Mouse (Mus musculus) heart, postnatal 4 days (tissue): ENCODE measurements around the gene Btbd35f1. TPM values are rescaled to one million over a fixed set of nuclear protein-coding genes. Genes with fewer than 3 reads are reported as not detected.
A peak's percentile ranks its signal among the peaks of the same experiment; 100 is the strongest.
"Not testable (repeated sequence)": the region's sequence is repeated elsewhere in the genome, so short reads cannot be mapped to it uniquely, and the experiment has no call there.

ENCODE experiments used
- DNase-seq: peaks from one replicate; pipeline ENCODE4 v3.0.0; 2021
- total RNA-seq, 2 experiments: library from RNA; stranded (reverse); gene quantifications; 2 replicates each; pipeline ENCODE4 v1.2.3; 2021

Btbd35f1 gene
- total RNA-seq, result not detected

DNA sequence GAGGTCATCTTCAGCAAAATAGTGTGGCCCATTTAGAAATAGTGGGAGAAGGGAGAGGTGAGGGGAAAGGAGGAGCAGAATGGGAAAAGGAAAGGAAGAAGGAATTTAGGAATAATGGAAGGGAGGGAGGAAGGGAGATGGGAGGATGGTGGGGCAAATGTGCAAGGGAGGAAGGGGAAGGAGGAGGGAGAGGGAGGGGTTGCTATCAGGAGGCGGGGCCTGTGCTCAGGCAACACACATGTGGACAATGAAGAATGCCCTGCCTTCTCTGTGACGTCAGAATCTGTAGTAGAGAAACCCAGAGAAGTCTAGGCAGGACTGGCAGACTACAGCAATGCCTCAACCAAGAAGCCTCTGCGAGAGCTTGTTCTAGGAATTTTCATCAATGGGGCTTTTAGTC lies at the start of gene Btbd35f1:
Gene Btbd35f1, plus strand, starts transcription at position 301 of the 400 bp plus-strand sequence.
- not testable (repeated sequence) for DNase-seq

DNA sequence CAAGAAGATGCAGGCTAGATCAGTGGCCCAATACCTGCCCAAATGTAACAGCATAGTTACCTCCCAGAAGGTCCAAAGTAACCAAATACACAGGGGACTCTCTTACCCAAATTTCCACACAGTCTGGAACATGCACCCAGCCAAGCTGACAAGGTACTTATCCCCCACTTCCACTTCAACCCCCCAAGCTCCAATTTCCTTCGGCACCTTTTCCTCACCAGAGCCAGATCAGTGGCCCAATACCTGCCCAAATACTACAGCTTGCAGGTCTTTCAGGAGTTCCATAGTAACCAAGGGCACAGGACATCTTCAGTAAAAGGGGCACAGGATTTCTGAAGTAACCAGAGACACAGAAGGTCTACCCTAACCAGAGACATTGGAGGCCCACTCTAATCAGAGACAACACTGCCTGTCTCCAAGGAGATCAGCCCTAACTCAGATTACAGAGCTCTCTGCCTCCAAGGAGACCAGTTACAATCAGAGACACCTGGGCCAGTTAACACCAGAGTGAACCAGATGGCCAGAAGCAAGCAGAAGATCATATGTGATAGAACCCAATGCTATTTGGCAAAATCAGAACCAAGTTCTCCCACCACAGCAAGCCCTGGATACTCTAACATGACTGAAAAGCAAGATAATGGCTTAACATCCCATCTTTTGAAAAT lies 31.2 kb downstream of the Btbd35f1 start:
- DNase-seq, result peak; percentile 4

DNA sequence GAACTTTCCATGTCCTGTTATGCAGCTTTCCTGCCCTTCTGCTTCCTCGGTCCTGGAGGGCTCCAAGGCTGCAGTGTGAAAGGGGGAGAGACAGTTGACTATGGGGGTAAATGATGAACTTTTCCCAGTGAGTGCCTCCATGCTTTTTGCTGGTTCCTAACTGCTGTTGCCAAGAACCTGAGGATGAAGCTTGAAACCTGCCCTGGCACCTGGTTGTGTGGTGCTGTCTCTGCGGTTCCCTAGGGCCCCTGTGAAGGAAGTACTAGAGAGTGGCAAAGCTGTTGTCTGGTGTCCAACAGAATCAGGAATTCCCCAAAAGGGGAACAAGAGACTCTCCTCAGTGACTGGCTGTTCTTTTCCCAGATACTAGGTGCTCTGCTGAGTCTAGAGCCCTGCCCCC lies 41.2 kb downstream of the Btbd35f1 start:
- DNase-seq, result peak; percentile 5

DNA sequence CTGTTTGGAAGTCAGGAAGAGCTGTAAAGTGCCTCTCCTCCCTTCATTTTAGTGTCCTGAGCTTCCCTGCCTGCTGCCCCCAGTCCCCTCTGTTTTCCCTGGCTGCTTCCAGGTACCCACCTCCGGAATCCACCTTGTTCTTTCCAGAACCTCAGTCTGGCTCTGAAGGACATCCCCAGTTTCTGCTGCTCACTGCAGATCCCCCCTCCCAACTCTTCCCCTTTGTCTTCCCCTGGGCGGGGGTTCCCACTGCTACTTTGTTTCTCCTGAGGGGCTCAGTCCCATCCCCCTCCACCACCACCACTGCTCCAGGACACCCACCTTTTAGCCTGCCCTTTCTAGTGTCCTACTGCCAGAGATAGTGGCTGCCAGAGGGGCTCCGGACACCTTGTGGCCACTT lies 41.6 kb downstream of the Btbd35f1 start:
- not testable (repeated sequence) for DNase-seq

Other genes starting within 250 kb of the Btbd35f1 start
- gene Gm5926, start 90.7 kb downstream of the Btbd35f1 start, total RNA-seq, result not detected
- gene Btbd35f21, start 166.1 kb downstream of the Btbd35f1 start, total RNA-seq, result not detected